Mouse (Mus musculus) midbrain, embryonic 15.5 days (tissue): ENCODE measurements around the gene Pola2. TPM values are rescaled to one million over a fixed set of nuclear protein-coding genes. Genes with fewer than 3 reads are reported as not detected.

Experiments
- ATAC-seq: fragments of 200-750 bp; cut with Nextera tagmentation; replicated peaks from 2 replicates; pipeline ENCODE4 v1.8.0; 2017; ENCODE audit warnings: moderate TSS enrichment
- H3K27ac ChIP-seq: fragments of 300-500 bp; sonication (generic); 2 replicates; pipeline ENCODE4 v1.5.1; 2015; ENCODE audit warnings: mild to moderate bottlenecking, inconsistent platforms
- H3K27me3 ChIP-seq: fragments of 300-500 bp; sonication (generic); replicated peaks from 2 replicates; pipeline ENCODE4 v1.6.1; 2015; ENCODE audit warnings: inconsistent platforms
- H3K36me3 ChIP-seq: fragments of 300-500 bp; sonication (generic); replicated peaks from 2 replicates; pipeline ENCODE4 v1.6.1; 2015; ENCODE audit warnings: inconsistent platforms
- H3K4me1 ChIP-seq: fragments of 300-500 bp; sonication (generic); 2 replicates; pipeline ENCODE4 v1.6.1; 2015; ENCODE audit warnings: inconsistent platforms
- H3K4me2 ChIP-seq: fragments of 300-500 bp; sonication (generic); 2 replicates; pipeline ENCODE4 v1.6.1; 2015; ENCODE audit warnings: inconsistent platforms, mild to moderate bottlenecking, moderate library complexity
- H3K4me3 ChIP-seq: fragments of 300-500 bp; sonication (generic); 2 replicates; pipeline ENCODE4 v1.5.1; 2015; ENCODE audit warnings: mild to moderate bottlenecking, inconsistent platforms
- H3K9ac ChIP-seq: fragments of 300-500 bp; sonication (generic); 2 replicates; pipeline ENCODE4 v1.6.1; 2015; ENCODE audit warnings: mild to moderate bottlenecking, inconsistent platforms
- H3K9me3 ChIP-seq: fragments of 300-500 bp; sonication (generic); 2 replicates; pipeline ENCODE4 v1.6.1; 2016; ENCODE audit warnings: inconsistent platforms
- WGBS: fragments of 180-500 bp; shearing (Covaris S2); methylation state at CpG from one replicate; pipeline ENCODE4 v1.1.7; 2015; ENCODE audit warnings: mixed read lengths; 5-methylcytosine and 5-hydroxymethylcytosine counted together
- polyA plus RNA-seq: library from polyadenylated mRNA; unstranded; fragments of >200 nt; fragmentation: Nextera tagmentation; extraction: Ambion mirVana; gene quantifications from 2 replicates; pipeline ENCODE4 v1.2.1, GENCODE M21; 2015

The Pola2 gene
- polyA plus RNA-seq, 1 experiment from 2014 or later, result 25.3 TPM

- Histone ChIP-seq H3K4me1 (peaks cover 6% of the 10 kb centered on the region), H3K4me3 (peak overlapping the region; percentile 16), H3K27me3 (no peaks in the 10 kb centered on the region), H3K27ac (peak overlapping the region; percentile 59; the same call in 1 of the 2 replicates), H3K9me3 (no peaks in the 10 kb centered on the region), H3K36me3 (no peaks in the 10 kb centered on the region), H3K4me2 (peak overlapping the region; percentile 45), H3K9ac (peak overlapping the region; percentile 47)
- 4% methylated on average over 10 of the region's 13 CpGs for WGBS
- peak; percentile 42; the same call in 1 of the 2 replicates for ATAC-seq
Measured at GRCm38 (mm10) chr19:5988815-5989452, 24.9 kb upstream of the Pola2 start.

- H3K9ac ChIP-seq, result peak overlapping the region; percentile 47; the same call in 1 of the 2 replicates
Measured at GRCm38 (mm10) chr19:5988027-5988814, 24.2 kb upstream of the Pola2 start.

GRCm38 (mm10) chr19:5986043-5986442 lies 22.0 kb upstream of the Pola2 start, which contains the start of gene Slc22a20:
Gene Slc22a20, minus strand, starts transcription at chr19:5986143.
- H3K4me3 ChIP-seq, result no peak within 1 kb of the TSS
- WGBS, result 60% methylated on average over 4 of the region's 4 CpGs
- no peaks in the 10 kb centered on the region for H3K27me3 ChIP-seq
- H3K9ac ChIP-seq, result no peak within 1 kb of the TSS
- H3K4me1 ChIP-seq, result peaks cover 6% of the 10 kb centered on the region
- H3K9me3 ChIP-seq, result no peaks in the 10 kb centered on the region
- H3K36me3 ChIP-seq, result no peaks in the 10 kb centered on the region
- no peak within 1 kb of the TSS for H3K27ac ChIP-seq
- ATAC-seq, result no peak
- no peak within 1 kb of the TSS for H3K4me2 ChIP-seq

More at GRCm38 (mm10) chr19:5988027-5988814, 24.2 kb upstream of the Pola2 start:
- no peaks in the 10 kb centered on the region for H3K9me3 ChIP-seq
- WGBS, result 65% methylated on average over 5 of the region's 5 CpGs
- H3K27ac ChIP-seq, result no peak overlapping the region
- H3K27me3 ChIP-seq, result no peaks in the 10 kb centered on the region
- H3K4me2 ChIP-seq, result no peak overlapping the region
- H3K36me3 ChIP-seq, result no peaks in the 10 kb centered on the region
- no peak for ATAC-seq
- no peak overlapping the region for H3K4me3 ChIP-seq
- H3K4me1 ChIP-seq, result peaks cover 6% of the 10 kb centered on the region

GRCm38 (mm10) chr19:5980477-5980876 lies 16.5 kb upstream of the Pola2 start:
- 87% methylated on average over 9 of the region's 9 CpGs for WGBS
- Histone ChIP-seq H3K27me3 (no peaks in the 10 kb centered on the region), H3K9me3 (no peaks in the 10 kb centered on the region), H3K4me3 (no peak overlapping the region), H3K4me2 (no peak overlapping the region), H3K27ac (no peak overlapping the region), H3K4me1 (no peaks in the 10 kb centered on the region), H3K9ac (no peak overlapping the region), H3K36me3 (no peaks in the 10 kb centered on the region)
- ATAC-seq, result no peak

GRCm38 (mm10) chr19:5977717-5978116 lies 13.7 kb upstream of the Pola2 start:
- Histone ChIP-seq H3K4me2 (no peak overlapping the region), H3K36me3 (no peaks in the 10 kb centered on the region), H3K4me1 (no peaks in the 10 kb centered on the region), H3K4me3 (no peak overlapping the region), H3K9ac (no peak overlapping the region), H3K27me3 (no peaks in the 10 kb centered on the region), H3K27ac (no peak overlapping the region), H3K9me3 (no peaks in the 10 kb centered on the region)
- 78% methylated on average over 3 of the region's 3 CpGs for WGBS
- no peak for ATAC-seq

- Histone ChIP-seq H3K9me3 (no peaks in the 10 kb centered on the region), H3K4me1 (no peaks in the 10 kb centered on the region), H3K4me3 (no peak overlapping the region), H3K36me3 (no peaks in the 10 kb centered on the region), H3K27ac (no peak overlapping the region), H3K27me3 (no peaks in the 10 kb centered on the region), H3K9ac (no peak overlapping the region), H3K4me2 (no peak overlapping the region)
- no peak for ATAC-seq
- 77% methylated on average over 4 of the region's 4 CpGs for WGBS
Measured at GRCm38 (mm10) chr19:5975676-5976075, 11.7 kb upstream of the Pola2 start.

GRCm38 (mm10) chr19:5975112-5975511 lies 11.1 kb upstream of the Pola2 start:
- no peak overlapping the region for H3K27ac ChIP-seq
- 74% methylated on average over 4 of the region's 4 CpGs for WGBS
- H3K9me3 ChIP-seq, result no peaks in the 10 kb centered on the region
- H3K4me3 ChIP-seq, result no peak overlapping the region
- H3K36me3 ChIP-seq, result no peaks in the 10 kb centered on the region
- H3K4me2 ChIP-seq, result no peak overlapping the region
- no peaks in the 10 kb centered on the region for H3K27me3 ChIP-seq
- no peak overlapping the region for H3K9ac ChIP-seq
- no peaks in the 10 kb centered on the region for H3K4me1 ChIP-seq
- ATAC-seq, result no peak

GRCm38 (mm10) chr19:5967664-5968063 lies 3.7 kb upstream of the Pola2 start:
- H3K9me3 ChIP-seq, result no peaks in the 10 kb centered on the region
- no peak overlapping the region for H3K4me3 ChIP-seq
- H3K4me1 ChIP-seq, result peaks cover 20% of the 10 kb centered on the region
- ATAC-seq, result no peak
- H3K27me3 ChIP-seq, result no peaks in the 10 kb centered on the region
- H3K9ac ChIP-seq, result no peak overlapping the region
- no peaks in the 10 kb centered on the region for H3K36me3 ChIP-seq
- H3K4me2 ChIP-seq, result no peak overlapping the region
- 92% methylated on average over 10 of the region's 10 CpGs for WGBS
- H3K27ac ChIP-seq, result no peak overlapping the region

- 78% methylated on average over 6 of the region's 6 CpGs for WGBS
- Histone ChIP-seq H3K4me1 (peaks cover 25% of the 10 kb centered on the region), H3K4me2 (no peak overlapping the region), H3K36me3 (no peaks in the 10 kb centered on the region), H3K9ac (no peak overlapping the region), H3K27ac (no peak overlapping the region), H3K4me3 (no peak overlapping the region), H3K9me3 (no peaks in the 10 kb centered on the region), H3K27me3 (no peaks in the 10 kb centered on the region)
- no peak for ATAC-seq
Measured at GRCm38 (mm10) chr19:5966786-5967185, 2.8 kb upstream of the Pola2 start.

- Histone ChIP-seq H3K4me1 (peaks cover 25% of the 10 kb centered on the region), H3K27me3 (no peaks in the 10 kb centered on the region), H3K4me3 (no peak overlapping the region), H3K27ac (no peak overlapping the region), H3K36me3 (no peaks in the 10 kb centered on the region), H3K9me3 (no peaks in the 10 kb centered on the region), H3K9ac (no peak overlapping the region), H3K4me2 (no peak overlapping the region)
- WGBS, result 92% methylated on average over 2 of the region's 2 CpGs
- ATAC-seq, result no peak
Measured at GRCm38 (mm10) chr19:5965910-5966309, 1.9 kb upstream of the Pola2 start.

- 0 out of 2 replicates have a peak, but pooled peaks have one; percentile 61 for ATAC-seq
Measured at GRCm38 (mm10) chr19:5965280-5965679, 1.3 kb upstream of the Pola2 start.

GRCm38 (mm10) chr19:5964804-5965203 lies 802 bp upstream of the Pola2 start:
- Histone ChIP-seq H3K27ac (peak overlapping the region; percentile 71), H3K9me3 (no peaks in the 10 kb centered on the region), H3K36me3 (no peaks in the 10 kb centered on the region), H3K4me3 (peak overlapping the region; percentile 62), H3K4me1 (peaks cover 25% of the 10 kb centered on the region), H3K4me2 (peak overlapping the region; percentile 93), H3K27me3 (no peaks in the 10 kb centered on the region), H3K9ac (peak overlapping the region; percentile 66; the same call in 1 of the 2 replicates)
- WGBS, result 86% methylated on average over 2 of the region's 2 CpGs
- no peak for ATAC-seq

More at GRCm38 (mm10) chr19:5965280-5965679, 1.3 kb upstream of the Pola2 start:
- Histone ChIP-seq H3K4me2 (no peak overlapping the region), H3K9me3 (no peaks in the 10 kb centered on the region), H3K36me3 (no peaks in the 10 kb centered on the region), H3K27me3 (no peaks in the 10 kb centered on the region), H3K4me1 (peaks cover 25% of the 10 kb centered on the region), H3K4me3 (no peak overlapping the region), H3K9ac (no peak overlapping the region), H3K27ac (no peak overlapping the region)
- WGBS, result 17% methylated on average over 4 of the region's 4 CpGs
